Mouse (Mus musculus) right cerebral cortex, adult 2 months (tissue): ENCODE results near the gene Dlk1.
"Not testable (repeated sequence)": the region's sequence is repeated elsewhere in the genome, so short reads cannot be mapped to it uniquely, and the experiment has no call there.

ENCODE experiments used
- DNase-seq, 2 experiments: peaks; one replicate each; pipeline ENCODE4 v3.0.0; 2021 to 2022; ENCODE audit warnings: low spot score in 2 of 2

Gene Dlk1

GRCm38 (mm10) chr12:109474187-109474606, 21.6 kb downstream of the Dlk1 start:
- DNase-seq, result no peak

DNA sequence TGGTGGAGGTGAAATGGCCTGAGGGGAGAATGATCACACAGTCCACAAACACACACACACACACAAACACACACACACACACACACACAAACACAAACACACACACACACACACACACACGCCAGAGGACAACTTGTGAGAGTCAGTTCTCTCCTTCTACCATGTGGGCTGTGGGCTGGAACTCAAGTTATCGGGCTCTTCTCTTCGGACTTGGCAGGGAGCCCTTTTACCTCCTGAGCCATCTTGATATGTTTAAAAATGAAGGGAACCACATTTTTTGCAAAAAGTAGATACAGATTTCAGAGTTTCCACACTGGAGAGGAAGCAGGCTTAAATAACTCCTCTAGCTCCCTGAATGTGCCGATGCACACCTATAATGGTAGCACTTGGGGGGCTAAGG, 22.9 kb downstream of the Dlk1 start:
- DNase-seq, result no peak

DNA sequence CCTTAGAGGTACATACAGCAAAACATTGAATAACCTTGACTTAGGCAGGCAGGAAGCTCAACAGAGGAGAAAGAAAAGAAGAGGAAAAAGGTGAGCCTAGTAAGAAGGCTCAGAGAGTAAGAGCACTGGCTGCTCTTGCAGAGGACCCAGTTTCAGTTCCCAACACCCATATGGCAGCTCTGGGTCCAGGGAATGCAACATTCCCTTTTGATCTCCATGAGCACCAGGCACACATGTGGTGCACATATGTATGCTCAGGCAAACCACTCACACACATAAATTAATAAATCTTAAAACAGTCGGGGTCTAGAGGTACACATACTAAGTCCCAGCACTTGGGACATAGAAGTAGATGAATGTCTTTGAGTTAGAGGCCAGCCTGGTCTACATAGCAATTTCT, 33.9 kb downstream of the Dlk1 start:
- DNase-seq, result not testable (repeated sequence)

- peak; percentile 14 to 41 for DNase-seq
Observed at GRCm38 (mm10) chr12:109491701-109492100, 39.1 kb downstream of the Dlk1 start.

DNA sequence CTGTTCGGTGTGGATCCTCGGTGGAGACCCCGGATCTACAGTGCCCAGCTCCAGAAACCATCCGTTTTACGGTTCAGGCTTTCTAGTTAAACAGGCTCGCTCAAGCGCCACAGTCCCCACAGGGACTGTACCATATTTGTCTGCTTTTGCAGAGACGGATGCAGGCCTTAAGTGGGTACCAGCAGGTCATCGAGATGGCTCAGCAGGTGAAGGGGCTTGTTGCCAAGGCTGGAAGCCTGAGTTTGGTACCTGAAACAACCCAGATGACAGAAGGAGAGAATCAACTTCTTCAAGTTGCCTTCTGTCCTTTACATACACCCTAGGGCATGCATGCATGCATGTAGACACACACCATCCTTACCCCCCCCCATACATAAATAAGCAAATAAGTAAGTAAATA, 40.8 kb downstream of the Dlk1 start:
- no peak for DNase-seq

- DNase-seq, result no peak
Observed at GRCm38 (mm10) chr12:109495016-109495644, 42.5 kb downstream of the Dlk1 start.

- no peak for DNase-seq
Observed at GRCm38 (mm10) chr12:109496397-109496796, 43.8 kb downstream of the Dlk1 start.

GRCm38 (mm10) chr12:109500992-109501391, 48.4 kb downstream of the Dlk1 start:
- no peak for DNase-seq

DNA sequence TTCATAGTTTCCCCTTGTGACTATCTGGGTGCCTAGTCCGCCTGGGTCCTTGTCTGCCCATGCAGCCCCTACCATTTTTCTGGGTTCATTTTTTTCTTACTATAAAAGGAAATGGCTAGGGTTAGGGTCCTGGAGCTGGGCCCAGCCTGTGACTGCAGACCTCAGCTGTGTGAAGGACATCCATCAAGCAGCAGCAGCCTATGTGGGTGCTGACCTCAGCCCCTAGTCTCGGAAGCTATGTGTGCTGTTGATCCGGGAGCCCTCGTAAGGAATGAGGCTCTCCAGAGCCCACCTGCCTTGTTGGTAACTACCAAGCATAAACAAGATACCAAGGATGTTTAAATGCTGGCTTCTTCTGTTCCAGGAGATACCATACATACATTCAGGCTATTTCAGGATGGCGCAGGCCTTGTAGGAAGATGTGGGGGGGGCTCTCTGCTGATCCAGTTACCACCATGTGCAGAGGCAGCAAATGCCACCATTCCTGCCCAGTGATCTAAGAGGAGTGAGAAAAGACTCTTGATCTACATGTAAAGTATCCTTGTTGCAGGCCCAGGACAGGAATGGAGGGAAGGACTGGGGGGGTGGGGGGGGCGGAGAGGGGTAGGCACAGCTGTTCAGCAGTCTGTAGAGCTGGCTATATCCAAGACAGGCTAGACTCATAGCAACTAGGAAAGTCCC, 49.9 kb downstream of the Dlk1 start:
- no peak for DNase-seq

- DNase-seq, result no peak
Observed at GRCm38 (mm10) chr12:109507693-109508092, 55.1 kb downstream of the Dlk1 start.

DNA sequence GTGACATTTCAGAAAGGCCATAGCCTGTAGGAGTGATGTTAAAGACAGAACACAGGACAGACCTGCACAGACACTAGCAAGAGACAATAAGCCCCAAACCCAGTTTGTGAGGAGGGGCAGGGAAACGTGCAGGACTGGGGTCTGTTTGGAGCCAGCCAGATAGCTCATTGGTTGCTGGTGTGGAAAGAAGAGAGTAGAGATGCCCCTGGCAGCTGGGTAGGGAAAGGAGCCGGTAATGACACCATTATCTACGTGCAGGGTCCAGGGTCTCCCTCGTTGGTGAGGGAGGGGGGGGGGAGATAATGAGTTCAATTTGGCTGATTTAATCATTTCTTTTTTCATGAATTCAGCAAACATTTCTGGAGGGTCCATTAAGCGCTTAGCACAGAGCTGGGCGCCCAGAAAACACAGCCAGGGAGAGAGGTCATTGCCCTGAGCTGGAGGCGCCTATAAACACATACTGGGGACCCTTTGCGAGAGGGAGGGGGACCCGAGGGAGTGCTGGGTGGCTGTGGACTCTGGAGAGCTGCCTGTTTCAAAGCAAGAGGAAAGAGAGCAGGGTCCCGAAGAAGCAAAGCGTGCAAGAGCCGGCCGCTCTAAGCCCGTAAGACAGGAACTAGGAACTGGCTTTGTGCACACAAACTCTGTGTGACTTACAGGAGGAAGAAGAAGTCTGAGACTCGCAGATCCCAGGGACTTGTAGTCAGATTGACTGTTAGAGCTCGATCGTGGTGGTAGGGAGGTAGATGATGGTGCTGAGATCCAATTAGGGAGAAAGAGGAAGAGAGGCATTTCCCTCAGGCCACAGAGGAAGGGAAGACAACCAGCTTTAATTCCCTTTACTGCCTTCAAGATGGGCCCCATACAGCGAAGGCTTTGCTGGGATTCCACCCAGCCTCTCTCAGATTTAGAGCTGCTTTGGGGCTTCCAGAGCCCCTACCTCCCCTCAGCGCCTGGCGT, 56.2 kb downstream of the Dlk1 start:
- no peak for DNase-seq

GRCm38 (mm10) chr12:109509531-109510137, 57.0 kb downstream of the Dlk1 start:
- no peak for DNase-seq

DNA sequence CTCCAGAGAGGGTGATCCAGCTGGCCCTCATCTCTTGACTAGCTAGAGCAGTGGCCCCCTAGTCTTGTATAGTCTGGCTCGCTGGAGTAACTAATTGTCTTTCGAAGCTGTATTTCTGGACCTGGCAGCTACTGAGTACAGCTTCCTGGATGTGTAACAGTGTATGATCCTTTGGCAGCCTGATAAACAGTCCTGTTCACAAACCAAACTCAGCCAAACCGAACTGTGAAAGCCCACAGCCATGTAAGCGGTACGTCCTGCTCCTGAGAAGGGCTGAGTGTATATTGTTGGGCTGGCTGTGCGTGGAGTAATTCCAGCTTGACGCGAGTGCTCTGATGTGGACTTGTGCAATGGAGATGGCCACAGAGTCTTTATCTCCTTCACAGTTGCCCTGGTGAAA, 57.6 kb downstream of the Dlk1 start:
- no peak for DNase-seq

DNA sequence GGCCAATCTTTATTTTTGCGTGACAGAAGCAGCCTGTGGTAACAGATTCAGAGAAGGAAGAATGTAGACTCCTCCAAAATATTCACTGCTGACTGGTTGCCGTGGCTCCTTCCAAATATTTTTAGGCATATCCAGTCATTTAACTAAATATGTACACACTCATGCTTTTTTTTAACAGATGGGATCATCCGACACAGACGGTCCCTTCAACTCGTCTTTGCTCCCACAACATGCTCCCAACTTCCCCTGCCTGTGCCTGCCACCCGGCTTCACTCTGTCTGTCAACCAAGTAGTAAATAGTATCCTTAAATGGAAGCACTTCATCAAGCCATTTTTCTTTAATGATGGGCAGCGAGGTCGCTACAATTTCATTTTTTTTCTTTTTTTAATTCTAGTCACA, 58.8 kb downstream of the Dlk1 start:
- DNase-seq, result peak; percentile 15 to 16

DNA sequence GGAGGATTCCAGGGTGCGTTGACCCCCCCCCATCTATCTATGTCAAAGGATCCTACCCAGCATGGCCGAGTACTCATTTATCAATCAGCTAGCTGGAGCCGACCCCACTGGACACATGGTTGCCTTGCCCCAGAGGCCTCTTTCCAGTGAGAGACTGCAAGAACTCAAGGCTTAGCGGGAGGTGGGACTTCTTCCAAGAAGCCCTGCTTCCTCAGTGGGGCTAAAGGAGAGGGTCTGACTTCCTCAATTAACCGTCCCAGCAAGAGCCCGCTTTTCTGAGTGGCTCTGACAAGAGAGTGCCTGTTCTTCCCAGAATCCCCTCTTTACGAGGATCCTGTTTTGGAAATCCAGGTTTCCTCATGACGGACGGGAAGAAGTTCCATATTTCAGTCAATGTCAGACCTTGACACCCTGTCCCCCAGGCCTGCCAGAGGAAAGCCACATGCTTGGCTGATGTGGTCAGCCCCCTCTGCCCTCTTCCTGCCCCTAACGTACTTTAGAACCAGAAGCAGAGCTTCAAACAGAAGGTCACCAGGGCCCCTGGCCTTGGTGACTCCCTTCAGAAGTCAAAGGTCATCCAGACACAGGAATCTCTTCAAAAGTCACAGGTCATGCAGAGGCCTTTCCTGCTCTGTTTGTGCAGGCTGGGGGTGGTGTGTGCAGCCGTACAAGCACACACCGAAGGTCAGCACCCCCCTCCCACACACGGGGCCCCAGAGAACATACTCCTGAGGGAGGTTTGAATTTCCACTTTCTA, 59.7 kb downstream of the Dlk1 start:
- DNase-seq, result no peak
